Mouse (Mus musculus) stomach, embryonic 15.5 days (tissue): ENCODE measurements around the gene Magoh. TPM values are rescaled to one million over a fixed set of nuclear protein-coding genes. Genes with fewer than 3 reads are reported as not detected.

ENCODE experiments used
- ATAC-seq: fragments of 200-750 bp; cut with Nextera tagmentation; 2 replicates; pipeline ENCODE4 v1.8.0; 2017; ENCODE audit warnings: low read depth, moderate number of reproducible peaks, moderate TSS enrichment; ENCODE audit not compliant: insufficient read depth, low FRiP score
- H3K27ac ChIP-seq: fragments of 300-500 bp; sonication (generic); 2 replicates; pipeline ENCODE4 v1.5.1; 2015; ENCODE audit warnings: mild to moderate bottlenecking, inconsistent platforms
- H3K27me3 ChIP-seq: fragments of 300-500 bp; sonication (generic); replicated peaks from 2 replicates; pipeline ENCODE4 v1.6.1; 2015; ENCODE audit warnings: inconsistent platforms
- H3K36me3 ChIP-seq: fragments of 300-500 bp; sonication (generic); 2 replicates; pipeline ENCODE4 v1.6.1; 2015; ENCODE audit warnings: inconsistent platforms
- H3K4me1 ChIP-seq: fragments of 300-500 bp; sonication (generic); 2 replicates; pipeline ENCODE4 v1.6.1; 2015; ENCODE audit warnings: inconsistent platforms
- H3K4me2 ChIP-seq: fragments of 300-500 bp; sonication (generic); 2 replicates; pipeline ENCODE4 v1.6.1; 2015; ENCODE audit warnings: mild to moderate bottlenecking, inconsistent platforms
- H3K4me3 ChIP-seq: fragments of 300-500 bp; sonication (generic); replicated peaks from 2 replicates; pipeline ENCODE4 v1.5.1; 2015; ENCODE audit warnings: inconsistent platforms
- H3K9ac ChIP-seq: fragments of 300-500 bp; sonication (generic); 2 replicates; pipeline ENCODE4 v1.6.1; 2015; ENCODE audit warnings: inconsistent platforms
- H3K9me3 ChIP-seq: fragments of 300-500 bp; sonication (generic); 2 replicates; pipeline ENCODE4 v1.6.1; 2016; ENCODE audit warnings: inconsistent platforms
- WGBS: fragments of 180-500 bp; shearing (Covaris S2); methylation state at CpG from one replicate; pipeline ENCODE4 v1.1.7; 2015; 5-methylcytosine and 5-hydroxymethylcytosine counted together
- polyA plus RNA-seq: library from polyadenylated mRNA; unstranded; fragments of >200 nt; fragmentation: Nextera tagmentation; extraction: Ambion mirVana; gene quantifications from 2 replicates; pipeline ENCODE4 v1.2.1, GENCODE M21; 2015

Gene Magoh
- polyA plus RNA-seq, 1 experiment from 2014 or later = 181 TPM

- Histone ChIP-seq H3K27ac (no peak overlapping the region), H3K4me3 (no peak overlapping the region), H3K27me3 (peaks cover 20% of the 10 kb centered on the region), H3K4me1 (no peaks in the 10 kb centered on the region), H3K9me3 (no peaks in the 10 kb centered on the region), H3K36me3 (no peaks in the 10 kb centered on the region), H3K4me2 (no peak overlapping the region), H3K9ac (no peak overlapping the region)
- WGBS = 80% methylated on average over 5 of the region's 5 CpGs
- no peak for ATAC-seq
Observed at GRCm38 (mm10) chr4:107848546-107848945, 31.0 kb upstream of the Magoh start.

GRCm38 (mm10) chr4:107849621-107850020 is 29.9 kb upstream of the Magoh start:
- ATAC-seq = no peak
- Histone ChIP-seq H3K36me3 (no peaks in the 10 kb centered on the region), H3K9me3 (no peaks in the 10 kb centered on the region), H3K9ac (no peak overlapping the region), H3K4me2 (no peak overlapping the region), H3K4me1 (no peaks in the 10 kb centered on the region), H3K27me3 (peaks cover 20% of the 10 kb centered on the region), H3K4me3 (no peak overlapping the region), H3K27ac (no peak overlapping the region)
- WGBS = 82% methylated on average over 9 of the region's 9 CpGs

- no peak for ATAC-seq
Observed at GRCm38 (mm10) chr4:107850091-107850490, 29.5 kb upstream of the Magoh start.

GRCm38 (mm10) chr4:107853333-107853732 is 26.2 kb upstream of the Magoh start:
- no peaks in the 10 kb centered on the region for H3K36me3 ChIP-seq
- no peaks in the 10 kb centered on the region for H3K4me1 ChIP-seq
- no peak for ATAC-seq
- H3K9me3 ChIP-seq = no peaks in the 10 kb centered on the region
- H3K27me3 ChIP-seq = no peaks in the 10 kb centered on the region
- 88% methylated on average over 8 of the region's 8 CpGs for WGBS
- H3K4me3 ChIP-seq = no peak overlapping the region
- H3K9ac ChIP-seq = no peak overlapping the region
- H3K27ac ChIP-seq = no peak overlapping the region
- no peak overlapping the region for H3K4me2 ChIP-seq

More at GRCm38 (mm10) chr4:107850091-107850490, 29.5 kb upstream of the Magoh start:
- Histone ChIP-seq H3K9ac (no peak overlapping the region), H3K27me3 (peaks cover 19% of the 10 kb centered on the region), H3K4me1 (no peaks in the 10 kb centered on the region), H3K27ac (no peak overlapping the region), H3K9me3 (no peaks in the 10 kb centered on the region), H3K36me3 (no peaks in the 10 kb centered on the region), H3K4me3 (no peak overlapping the region), H3K4me2 (no peak overlapping the region)
- WGBS = 87% methylated on average over 8 of the region's 8 CpGs

- 91% methylated on average over 7 of the region's 7 CpGs for WGBS
- H3K27ac ChIP-seq = no peak overlapping the region
- no peak for ATAC-seq
- H3K4me3 ChIP-seq = no peak overlapping the region
- H3K4me2 ChIP-seq = no peak overlapping the region
- no peaks in the 10 kb centered on the region for H3K27me3 ChIP-seq
- no peaks in the 10 kb centered on the region for H3K4me1 ChIP-seq
- H3K9ac ChIP-seq = no peak overlapping the region
- no peaks in the 10 kb centered on the region for H3K36me3 ChIP-seq
- no peaks in the 10 kb centered on the region for H3K9me3 ChIP-seq
Observed at GRCm38 (mm10) chr4:107853836-107854235, 25.7 kb upstream of the Magoh start.

- no peak overlapping the region for H3K27ac ChIP-seq
- H3K4me2 ChIP-seq = no peak overlapping the region
- no peaks in the 10 kb centered on the region for H3K36me3 ChIP-seq
- H3K4me3 ChIP-seq = no peak overlapping the region
- no peak overlapping the region for H3K9ac ChIP-seq
- H3K27me3 ChIP-seq = no peaks in the 10 kb centered on the region
- no peak for ATAC-seq
- no peaks in the 10 kb centered on the region for H3K4me1 ChIP-seq
- H3K9me3 ChIP-seq = no peaks in the 10 kb centered on the region
- 77% methylated on average over 11 of the region's 11 CpGs for WGBS
Observed at GRCm38 (mm10) chr4:107856958-107857686, 22.4 kb upstream of the Magoh start.

- H3K36me3 ChIP-seq = no peaks in the 10 kb centered on the region
- no peak for ATAC-seq
- WGBS = 82% methylated on average over 7 of the region's 7 CpGs
- H3K9ac ChIP-seq = no peak overlapping the region
- no peaks in the 10 kb centered on the region for H3K27me3 ChIP-seq
- no peak overlapping the region for H3K27ac ChIP-seq
- no peaks in the 10 kb centered on the region for H3K9me3 ChIP-seq
- no peak overlapping the region for H3K4me3 ChIP-seq
- no peaks in the 10 kb centered on the region for H3K4me1 ChIP-seq
- no peak overlapping the region for H3K4me2 ChIP-seq
Observed at GRCm38 (mm10) chr4:107858995-107859394, 20.6 kb upstream of the Magoh start.

- Histone ChIP-seq H3K4me3 (no peak overlapping the region), H3K9me3 (no peaks in the 10 kb centered on the region), H3K36me3 (no peaks in the 10 kb centered on the region), H3K4me2 (no peak overlapping the region), H3K9ac (no peak overlapping the region), H3K27me3 (no peaks in the 10 kb centered on the region), H3K4me1 (no peaks in the 10 kb centered on the region), H3K27ac (no peak overlapping the region)
- WGBS = 88% methylated on average over 4 of the region's 4 CpGs
- ATAC-seq = no peak
Observed at GRCm38 (mm10) chr4:107864866-107865265, 14.7 kb upstream of the Magoh start.

- Histone ChIP-seq H3K27me3 (no peaks in the 10 kb centered on the region), H3K27ac (no peak overlapping the region), H3K4me2 (no peak overlapping the region), H3K36me3 (peaks cover 36% of the 10 kb centered on the region), H3K9me3 (no peaks in the 10 kb centered on the region), H3K9ac (no peak overlapping the region), H3K4me1 (peaks cover 11% of the 10 kb centered on the region; the same call in 1 of the 2 replicates), H3K4me3 (no peak overlapping the region)
- ATAC-seq = no peak
- 88% methylated on average over 1 of the region's 1 CpGs for WGBS
Observed at GRCm38 (mm10) chr4:107881631-107882030, 2.1 kb downstream of the Magoh start.

- Histone ChIP-seq H3K9me3 (no peaks in the 10 kb centered on the region), H3K27ac (no peak overlapping the region), H3K9ac (no peak overlapping the region), H3K4me1 (peaks cover 7% of the 10 kb centered on the region), H3K27me3 (no peaks in the 10 kb centered on the region), H3K36me3 (peaks cover 41% of the 10 kb centered on the region), H3K4me3 (no peak overlapping the region), H3K4me2 (no peak overlapping the region)
- ATAC-seq = no peak
- 76% methylated on average over 7 of the region's 7 CpGs for WGBS
Observed at GRCm38 (mm10) chr4:107886371-107886770, 6.8 kb downstream of the Magoh start.

GRCm38 (mm10) chr4:107889385-107889730 is 9.8 kb downstream of the Magoh start:
- no peaks in the 10 kb centered on the region for H3K9me3 ChIP-seq
- WGBS = under 1% methylated on average over 12 of the region's 12 CpGs
- peak overlapping the region; percentile 94 for H3K27ac ChIP-seq
- peaks cover 25% of the 10 kb centered on the region for H3K36me3 ChIP-seq
- no peaks in the 10 kb centered on the region for H3K27me3 ChIP-seq
- peak overlapping the region; percentile 53; the same call in 1 of the 2 replicates for H3K9ac ChIP-seq
- H3K4me1 ChIP-seq = peaks cover 7% of the 10 kb centered on the region
- H3K4me2 ChIP-seq = peak overlapping the region; percentile 85
- peak overlapping the region; percentile 70 for H3K4me3 ChIP-seq
- ATAC-seq = peak; percentile 25

GRCm38 (mm10) chr4:107889731-107890432 is 10.3 kb downstream of the Magoh start, which contains the start of gene 0610037L13Rik:
TSS of gene 0610037L13Rik (plus strand) at chr4:107889813.
- no peaks in the 10 kb centered on the region for H3K9me3 ChIP-seq
- peak; percentile 95 for ATAC-seq
- H3K9ac ChIP-seq = peak within 1 kb of the TSS; percentile 53; the same call in 1 of the 2 replicates
- peaks cover 7% of the 10 kb centered on the region for H3K4me1 ChIP-seq
- no peaks in the 10 kb centered on the region for H3K27me3 ChIP-seq
- H3K27ac ChIP-seq = peak within 1 kb of the TSS; percentile 94
- under 1% methylated on average over 48 of the region's 48 CpGs for WGBS
- peak within 1 kb of the TSS; percentile 70 for H3K4me3 ChIP-seq
- peaks cover 27% of the 10 kb centered on the region for H3K36me3 ChIP-seq
- peak within 1 kb of the TSS; percentile 85 for H3K4me2 ChIP-seq
